Mouse (Mus musculus): ENCODE results near the gene Elmsan1.

Gene Elmsan1

DNA sequence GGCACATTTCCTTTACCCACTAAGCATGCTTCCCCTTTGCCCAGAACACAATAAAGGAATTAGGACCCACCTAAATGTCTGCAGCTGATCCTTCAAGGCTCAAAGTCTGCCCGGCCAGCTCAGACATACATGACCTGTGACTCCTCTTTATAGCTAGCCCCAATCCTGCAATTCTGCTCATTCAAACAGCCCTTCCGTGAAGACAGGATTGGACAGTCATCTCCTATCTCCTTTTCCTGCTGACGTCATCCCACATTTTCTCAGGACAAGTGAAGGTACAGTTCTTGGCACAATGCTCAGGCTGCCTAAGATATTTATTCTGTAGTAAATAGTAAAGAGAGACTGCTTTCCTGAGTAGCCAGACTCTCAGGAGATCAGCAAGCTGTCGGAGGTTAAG is 1.6 kb downstream of the Elmsan1 start:
- DNase-seq (ENCODE audit: extremely low read depth, insufficient read length, low spot score) = no peak

DNA sequence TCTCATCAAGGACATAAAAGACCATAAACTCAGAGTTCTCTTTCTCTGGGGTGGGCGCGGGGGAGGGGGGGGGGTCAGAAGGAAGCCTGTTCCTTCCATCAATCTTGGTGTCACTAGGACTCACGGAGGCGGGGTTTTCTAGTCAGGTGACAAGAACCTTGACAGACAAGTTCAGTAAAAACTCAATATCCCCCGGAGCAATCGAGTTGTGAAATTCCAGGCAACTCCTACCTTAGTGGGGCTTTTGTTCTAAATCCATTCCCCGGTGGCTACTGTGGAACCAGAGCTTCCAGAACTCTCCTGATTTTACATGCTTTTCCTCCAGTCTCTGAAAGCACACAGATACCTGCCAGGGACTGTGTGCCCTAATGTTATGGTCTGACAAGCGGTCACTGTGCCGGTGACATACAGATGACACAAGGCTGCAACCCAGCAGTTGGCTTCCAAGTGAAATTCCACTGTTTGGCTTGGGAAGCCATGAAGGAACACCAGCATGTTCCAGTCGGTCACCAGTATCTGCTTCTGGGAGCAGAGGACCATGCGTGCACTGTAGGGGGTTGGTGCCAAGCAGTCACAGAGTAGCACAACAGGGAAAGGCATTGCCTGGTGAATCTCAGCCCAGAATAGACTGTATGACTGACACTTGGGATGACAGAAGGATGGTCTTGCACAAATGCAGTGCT is 2.8 kb downstream of the Elmsan1 start:
- DNase-seq (ENCODE audit: extremely low read depth, insufficient read length, low spot score) = no peak

DNA sequence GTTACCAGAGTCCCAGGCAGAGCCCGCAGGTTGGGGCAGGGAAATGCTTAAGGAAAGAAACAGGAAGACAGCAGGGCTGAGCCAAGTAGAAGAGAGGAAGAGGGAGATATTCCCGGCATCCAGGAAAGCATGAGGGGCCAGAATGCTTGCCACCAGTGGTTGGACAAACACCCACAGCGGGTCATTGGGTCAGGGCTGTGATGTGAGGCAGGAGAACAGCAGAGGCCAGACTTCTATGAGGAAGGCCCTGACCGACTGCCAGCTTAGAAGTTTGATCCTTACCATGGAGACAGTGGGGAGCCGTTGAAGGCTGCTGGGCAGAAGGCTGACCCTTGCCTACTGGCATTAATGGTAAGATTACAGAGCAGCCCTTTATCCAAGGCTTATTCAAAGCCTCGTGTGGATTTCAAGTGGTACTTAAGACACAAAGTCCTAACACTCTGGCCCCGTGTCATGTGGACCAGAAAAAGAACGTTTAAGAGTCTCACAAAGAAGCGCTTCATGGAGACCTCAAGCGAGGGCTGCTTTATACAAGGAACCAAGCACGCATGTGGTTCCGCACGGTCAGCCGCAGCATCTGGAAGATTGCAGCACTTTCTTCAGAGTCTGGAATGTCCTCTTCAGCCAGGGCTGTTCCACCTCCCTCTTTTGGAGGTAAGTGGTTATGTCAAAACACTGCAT is 4.0 kb downstream of the Elmsan1 start:
- DNase-seq (ENCODE audit: extremely low read depth, insufficient read length, low spot score) = no peak

DNA sequence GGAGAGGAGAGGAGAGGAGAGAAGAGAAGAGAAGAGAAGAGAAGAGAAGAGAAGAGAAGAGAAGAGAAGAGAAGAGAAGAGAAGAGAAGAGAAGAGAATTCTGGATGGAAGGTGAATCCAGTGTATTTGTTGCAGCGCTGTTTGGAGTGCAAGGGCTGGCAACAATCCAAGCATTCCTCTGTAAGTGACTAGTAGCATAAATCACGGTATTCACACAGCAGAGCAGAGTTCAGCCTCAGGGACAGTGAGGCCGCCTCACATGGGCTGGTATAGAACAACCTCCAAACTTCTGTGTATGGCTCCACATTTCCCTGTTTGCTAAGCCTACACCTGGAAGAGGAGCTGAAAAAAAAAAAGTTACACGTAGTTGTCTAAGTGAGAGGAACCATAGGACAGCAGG is 6.4 kb downstream of the Elmsan1 start:
- DNase-seq (ENCODE audit: extremely low read depth, insufficient read length, low spot score) = no peak

DNA sequence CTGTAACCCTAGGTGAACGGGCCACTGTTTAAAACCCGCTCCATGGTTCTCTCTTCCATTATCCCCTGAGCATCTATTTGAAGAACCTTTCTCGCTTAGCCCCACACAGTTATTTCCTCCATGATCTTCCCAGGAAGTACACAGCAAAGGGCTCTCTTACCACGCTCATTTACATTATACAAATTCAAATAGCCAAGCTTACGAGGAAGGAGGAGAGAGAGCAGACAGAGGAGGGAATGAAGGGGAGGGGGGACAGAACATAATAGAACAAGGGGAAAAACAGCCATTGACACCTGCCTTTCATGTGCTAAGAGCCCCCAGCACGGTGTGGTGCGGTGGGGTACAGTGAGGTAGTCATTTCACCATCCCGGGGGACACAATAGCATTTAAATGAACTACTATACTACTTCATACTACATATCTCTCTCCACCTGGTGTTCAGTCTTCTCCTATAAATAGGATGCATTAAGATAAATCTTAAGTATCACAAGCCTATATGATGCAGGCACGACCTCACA is 7.6 kb downstream of the Elmsan1 start:
- no peak for DNase-seq (ENCODE audit: extremely low read depth, insufficient read length, low spot score)

DNA sequence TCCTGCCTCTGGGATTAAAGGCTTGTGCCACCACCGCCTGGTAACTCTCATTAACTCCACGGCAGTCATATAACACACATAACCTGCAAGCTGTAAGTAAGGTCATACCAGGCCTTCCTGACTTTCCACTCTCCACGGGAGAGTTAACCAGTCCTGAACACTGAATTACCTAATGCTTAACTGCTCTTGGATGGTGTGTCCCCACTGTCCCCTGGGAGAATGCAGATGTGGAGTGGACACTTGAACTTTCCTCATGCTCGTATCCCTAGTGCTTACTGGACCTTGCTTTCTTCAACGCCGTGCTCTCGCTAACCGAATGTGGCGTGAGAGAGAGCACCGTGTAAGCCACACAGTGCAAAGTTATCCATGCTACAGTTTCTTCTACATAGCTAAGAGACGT is 8.4 kb downstream of the Elmsan1 start:
- DNase-seq (ENCODE audit: extremely low read depth, insufficient read length, low spot score) = no peak

DNA sequence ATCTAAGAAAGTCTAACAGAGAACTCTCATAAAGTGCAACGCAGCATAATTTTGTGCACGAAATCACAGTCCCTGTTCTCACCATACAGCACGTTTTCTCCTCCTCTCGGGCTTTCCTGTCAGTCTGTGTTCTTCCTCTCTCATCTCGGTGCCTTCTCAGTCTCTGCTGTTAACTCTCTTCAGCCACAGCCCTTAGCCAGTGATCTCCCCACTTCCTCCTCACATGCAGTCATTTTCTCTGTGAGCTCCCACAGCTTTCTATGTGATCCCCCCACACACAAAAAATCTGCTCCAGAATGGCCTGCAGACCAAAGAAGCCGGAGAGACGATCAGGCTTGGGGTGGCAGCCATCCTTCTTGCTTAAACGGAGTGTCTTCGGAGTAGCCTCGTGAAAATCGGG is 9.6 kb downstream of the Elmsan1 start:
- no peak for DNase-seq (ENCODE audit: extremely low read depth, insufficient read length, low spot score)

DNA sequence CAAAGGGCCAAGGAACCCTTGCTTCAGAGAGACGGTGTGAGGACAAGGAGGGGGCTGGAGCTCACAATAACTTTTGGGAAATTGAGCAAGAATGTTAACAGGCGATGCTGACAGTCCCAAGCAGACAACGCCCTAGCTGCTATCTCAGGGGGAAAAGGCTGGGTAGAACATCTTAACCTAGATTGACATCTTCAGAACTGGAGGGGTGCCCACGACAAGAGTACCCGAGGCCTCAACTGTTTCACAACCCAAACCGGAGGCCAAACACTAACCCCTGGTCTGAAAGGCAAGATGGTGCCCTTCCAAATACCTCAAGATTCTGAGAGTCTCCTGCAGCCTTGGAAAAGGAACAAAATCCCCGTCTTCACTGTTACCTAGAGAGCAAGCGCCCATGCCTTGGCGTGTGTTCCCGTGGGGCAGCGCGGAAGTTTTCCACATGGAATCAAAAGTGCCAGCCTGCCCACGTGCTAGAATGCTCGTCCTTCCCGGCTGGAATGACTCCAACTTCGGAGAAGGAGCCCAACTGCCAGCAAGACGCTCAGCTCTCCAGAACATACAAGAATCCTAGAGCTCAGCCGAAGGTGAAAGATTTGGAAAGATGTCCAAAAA is 11.4 kb downstream of the Elmsan1 start:
- DNase-seq (ENCODE audit: extremely low read depth, insufficient read length, low spot score) = no peak

DNA sequence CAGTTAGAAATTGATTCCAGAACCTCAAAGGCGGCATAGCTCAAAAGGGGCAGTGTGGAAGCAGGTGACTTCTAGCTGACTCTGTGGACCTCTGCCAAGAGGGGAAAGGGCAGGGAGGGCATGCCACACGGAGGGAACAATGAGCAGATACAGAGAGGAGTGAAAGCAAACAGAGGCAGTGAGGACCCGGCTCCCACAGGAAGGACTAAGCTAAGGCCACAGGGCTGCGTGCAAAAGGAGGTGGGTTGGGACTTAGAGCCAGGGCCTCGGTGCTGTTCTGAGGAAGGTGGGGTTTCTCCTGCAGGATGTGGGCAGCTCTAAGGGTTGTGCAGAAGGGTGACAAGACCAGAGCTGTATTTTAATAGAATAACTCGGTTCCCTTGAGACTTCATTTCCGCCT is 12.2 kb downstream of the Elmsan1 start:
- DNase-seq (ENCODE audit: extremely low read depth, insufficient read length, low spot score) = no peak

DNA sequence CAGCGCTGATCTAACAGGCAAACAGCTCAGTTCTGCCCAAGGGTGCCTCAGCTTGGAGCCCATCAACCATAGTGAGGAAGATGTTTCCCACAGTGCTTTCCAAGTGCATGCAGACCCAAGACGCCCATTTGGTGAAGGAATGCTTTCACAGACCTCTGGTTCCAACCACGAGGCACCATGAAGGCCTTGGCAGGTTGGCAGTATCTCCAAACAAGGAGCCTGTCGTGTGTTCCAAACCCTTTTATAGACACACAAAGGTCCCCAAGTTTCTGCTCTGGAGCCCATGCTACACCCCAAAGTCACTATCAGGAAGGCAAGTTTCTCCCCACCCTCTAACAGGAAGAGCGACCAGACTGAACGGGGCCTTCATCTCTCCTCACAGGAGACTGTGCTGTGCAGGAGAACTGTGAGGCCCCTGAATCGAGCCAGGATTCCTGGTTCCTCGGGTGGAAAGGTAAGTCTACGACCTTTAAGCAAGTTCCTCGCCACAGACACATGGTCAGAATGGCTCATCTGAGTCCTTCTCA is 13.0 kb downstream of the Elmsan1 start:
- DNase-seq (ENCODE audit: extremely low read depth, insufficient read length, low spot score) = no peak

DNA sequence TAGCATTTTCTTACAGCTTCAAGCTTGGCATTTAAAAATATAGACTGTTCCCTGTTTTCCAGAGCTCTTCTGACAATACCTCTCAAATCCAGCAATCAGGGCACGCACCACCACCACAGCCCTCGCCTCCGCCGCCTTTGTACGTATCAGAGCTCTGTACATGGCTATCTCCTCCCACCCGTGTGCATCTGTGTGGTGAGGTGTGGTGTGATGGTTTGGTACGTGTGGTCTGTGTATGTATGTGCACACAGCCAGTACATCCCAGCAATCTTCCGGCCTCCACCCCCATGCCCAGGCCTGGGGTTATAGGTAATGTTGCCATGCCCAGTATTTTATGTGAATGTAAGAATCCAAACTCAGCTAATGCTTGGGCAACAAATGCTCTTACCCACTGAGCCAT is 14.0 kb downstream of the Elmsan1 start:
- DNase-seq (ENCODE audit: extremely low read depth, insufficient read length, low spot score) = no peak

DNA sequence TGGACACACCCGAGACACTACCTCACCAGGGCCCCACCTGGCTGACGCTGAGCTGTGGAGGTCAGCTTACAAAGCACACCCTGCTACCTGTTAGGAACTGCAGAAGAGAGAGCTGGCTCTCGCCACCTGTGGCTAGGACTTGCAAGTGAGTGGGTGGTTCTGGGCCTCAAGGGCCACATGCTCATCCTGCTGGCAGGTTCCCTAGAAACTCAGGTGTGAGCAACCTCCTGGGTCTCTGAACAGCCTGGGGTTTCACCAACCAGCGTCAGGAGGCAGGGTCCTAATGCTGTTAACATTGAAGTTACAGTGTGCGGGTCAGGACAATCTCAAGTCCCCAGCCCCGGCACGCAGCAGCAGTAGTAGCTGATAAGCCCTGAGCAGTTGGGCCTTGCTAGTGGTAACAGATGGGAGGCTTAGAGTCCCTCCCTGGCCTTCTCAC is 14.9 kb downstream of the Elmsan1 start:
- no peak for DNase-seq (ENCODE audit: extremely low read depth, insufficient read length, low spot score)

DNA sequence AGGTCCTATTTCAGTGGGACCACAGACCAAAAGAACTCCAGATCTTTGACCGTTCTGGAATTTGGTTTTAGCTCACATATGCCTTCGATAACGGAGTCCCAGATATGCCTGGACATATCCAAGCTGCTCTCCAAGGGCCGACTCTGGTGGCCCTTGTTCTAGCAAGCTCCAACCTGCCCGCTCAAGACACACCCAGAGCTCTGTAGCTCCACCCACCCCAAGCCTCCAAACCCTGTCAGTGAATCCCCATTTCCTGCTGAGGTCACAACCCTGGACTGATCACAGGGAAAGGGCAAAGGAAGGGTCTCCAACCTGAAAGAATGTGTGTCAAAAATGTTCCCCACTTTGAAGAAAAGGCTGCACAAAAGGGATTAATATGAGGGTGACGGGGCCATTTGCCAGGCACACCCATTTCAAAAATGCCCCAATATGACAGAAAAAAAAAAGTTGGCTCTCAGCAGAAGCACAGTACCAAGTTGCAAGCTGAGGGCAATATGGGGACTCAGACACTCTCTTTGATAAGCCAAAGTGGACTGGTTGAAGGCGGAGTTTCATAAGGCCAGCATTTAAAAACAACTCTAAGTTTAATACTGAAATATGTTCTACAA is 15.4 kb downstream of the Elmsan1 start:
- DNase-seq (ENCODE audit: extremely low read depth, insufficient read length, low spot score) = no peak

DNA sequence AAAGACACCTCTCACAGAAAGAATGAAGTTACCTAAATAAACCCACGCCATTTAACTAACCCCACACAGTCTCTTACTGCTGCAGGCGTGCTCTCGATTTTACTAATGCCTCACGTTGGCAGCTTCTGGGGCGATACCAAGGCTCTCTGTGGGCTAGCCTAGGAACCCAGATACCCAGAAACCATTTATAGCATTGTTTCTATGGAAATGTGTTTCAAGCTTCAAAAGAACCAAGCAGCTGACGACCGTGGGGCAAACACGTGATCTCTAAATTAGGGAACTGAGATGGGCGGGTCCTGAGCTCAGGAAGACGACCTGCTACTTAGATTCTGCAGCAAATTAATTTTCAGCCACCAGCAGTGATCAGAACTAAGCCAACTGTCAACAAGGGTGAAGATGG is 16.1 kb downstream of the Elmsan1 start:
- no peak for DNase-seq (ENCODE audit: extremely low read depth, insufficient read length, low spot score)

DNA sequence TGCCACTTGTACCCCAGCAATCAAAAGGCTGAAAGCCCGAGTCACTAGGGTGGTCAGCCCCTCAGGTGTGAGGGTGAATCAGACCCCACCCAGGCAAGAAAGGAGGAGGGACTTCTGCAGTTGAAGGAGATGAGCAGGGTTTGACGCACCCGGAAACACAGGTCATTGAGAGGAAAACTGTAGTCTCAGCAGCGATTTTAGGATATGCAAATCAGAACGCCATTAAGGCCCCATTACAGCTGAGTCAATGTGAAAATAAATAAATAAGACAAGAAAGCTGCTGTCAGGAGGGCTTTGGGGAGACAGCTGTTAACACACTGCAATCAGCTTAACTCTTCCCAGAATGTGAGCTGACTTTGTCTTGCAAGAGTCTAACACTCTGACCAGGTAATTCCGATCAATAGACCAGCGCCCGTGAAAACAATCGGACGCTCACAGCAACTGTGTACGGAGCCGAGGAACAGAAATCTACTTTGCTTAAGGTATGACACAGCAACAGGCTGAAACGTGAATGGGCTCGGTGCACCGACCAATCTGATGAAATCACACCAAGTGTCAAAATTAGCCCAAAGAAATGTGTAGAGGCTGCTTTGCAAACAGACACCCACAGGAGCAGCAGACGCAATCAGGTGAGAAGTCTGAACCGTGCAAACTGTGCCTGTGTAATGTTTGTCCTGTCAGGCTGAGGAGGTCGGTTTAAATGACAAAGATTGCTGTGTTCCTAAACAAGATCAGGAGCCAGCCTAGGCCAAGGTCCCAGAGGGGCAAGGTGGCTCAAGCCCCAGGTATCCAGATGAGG is 16.8 kb downstream of the Elmsan1 start:
- DNase-seq (ENCODE audit: extremely low read depth, insufficient read length, low spot score) = no peak

DNA sequence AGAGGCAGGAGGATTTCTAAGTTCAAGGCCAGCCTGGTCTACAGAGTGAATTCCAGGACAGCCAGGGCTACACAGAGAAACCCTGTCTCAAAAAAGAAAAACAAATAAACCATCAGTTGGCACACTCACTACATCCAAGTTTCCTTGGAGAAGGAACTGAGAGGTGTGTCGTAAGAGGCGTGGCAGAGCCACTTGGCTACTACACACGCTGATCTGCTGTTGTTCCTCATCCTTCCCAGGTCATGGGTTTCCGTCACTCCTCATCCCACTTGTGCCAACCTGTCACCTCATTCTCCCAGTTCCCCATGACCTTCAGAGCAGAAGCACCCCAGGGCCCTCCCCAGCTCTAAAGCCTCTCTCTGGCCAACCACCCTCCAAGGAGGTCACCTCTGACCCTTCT is 17.5 kb downstream of the Elmsan1 start:
- DNase-seq (ENCODE audit: extremely low read depth, insufficient read length, low spot score) = no peak

DNA sequence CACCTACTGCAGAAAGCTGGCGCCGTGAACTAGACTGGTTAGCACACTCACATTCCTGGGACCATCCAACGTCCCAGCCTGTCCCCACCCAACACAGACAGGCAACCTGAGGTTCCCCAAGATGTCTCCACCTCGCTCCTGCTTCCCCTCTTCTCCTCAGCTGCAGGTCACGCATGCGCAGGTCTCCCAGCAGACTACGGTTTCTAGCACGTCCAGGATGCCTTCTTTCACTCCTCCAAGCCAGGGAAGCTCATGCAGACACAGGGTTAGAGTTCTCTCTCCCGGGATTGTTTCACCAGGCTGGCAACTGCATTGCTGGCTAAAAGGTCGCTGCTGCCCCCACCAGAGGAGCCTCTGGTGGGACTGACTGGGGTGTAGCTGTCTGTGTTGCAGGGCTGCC is 19.8 kb downstream of the Elmsan1 start:
- DNase-seq (ENCODE audit: extremely low read depth, insufficient read length, low spot score) = no peak

DNA sequence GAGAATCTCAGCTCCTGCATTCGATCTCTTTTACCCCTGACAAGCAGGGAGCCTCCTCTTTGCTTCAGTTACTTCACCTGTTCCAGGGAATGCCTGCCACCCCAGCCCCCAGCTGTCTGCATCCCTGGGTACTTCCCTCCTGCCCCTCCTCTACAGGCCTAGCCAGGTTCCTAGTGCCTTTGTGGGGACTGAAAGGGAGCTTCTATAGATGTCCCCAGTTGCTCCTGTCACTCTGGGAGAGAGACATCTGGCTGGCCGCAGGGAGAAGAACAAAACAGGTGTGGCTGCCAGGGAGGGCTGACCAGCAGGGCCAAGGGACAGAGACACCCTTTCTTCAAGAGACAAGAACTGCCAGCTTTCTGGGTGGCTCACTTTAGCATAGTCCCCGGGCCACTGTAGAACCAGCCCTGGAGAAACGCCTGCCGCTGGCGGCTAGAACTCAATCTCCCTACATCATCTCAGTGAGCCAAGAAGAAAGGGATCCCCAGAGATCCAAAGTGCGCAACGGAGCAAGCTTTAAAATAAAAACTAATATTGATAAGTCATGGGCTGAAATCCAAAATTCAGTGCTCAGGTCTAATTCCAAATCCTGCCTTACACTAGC is 20.5 kb downstream of the Elmsan1 start:
- DNase-seq (ENCODE audit: extremely low read depth, insufficient read length, low spot score) = no peak

DNA sequence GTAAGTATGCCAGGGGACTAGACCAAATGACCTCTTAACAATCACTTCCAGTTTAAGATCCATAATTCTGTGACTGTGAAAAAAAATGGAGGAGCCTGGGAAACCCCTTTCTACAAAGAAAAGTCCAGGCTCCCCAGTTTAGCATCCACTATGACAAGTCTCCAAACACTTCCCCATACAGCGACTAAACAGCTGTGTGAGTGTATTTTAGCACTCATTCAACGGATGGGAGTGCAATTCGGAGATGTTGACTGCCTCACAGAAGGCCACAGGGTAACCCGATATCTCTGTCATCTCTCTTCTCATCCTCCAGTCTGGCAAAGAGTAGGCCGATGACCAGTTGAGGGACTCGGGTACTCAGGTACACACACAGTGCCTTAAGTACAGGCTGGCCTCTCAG is 23.5 kb downstream of the Elmsan1 start:
- no peak for DNase-seq (ENCODE audit: extremely low read depth, insufficient read length, low spot score)

All from 3134 (cell line).